Mouse (Mus musculus) CH12.LX (cell line): ENCODE measurements around the gene Npm1. TPM values are rescaled to one million over a fixed set of nuclear protein-coding genes. Genes with fewer than 3 reads are reported as not detected.

Source experiments
- DNase-seq: peaks from one replicate; pipeline ENCODE4 v3.0.0-alpha.2; 2013; ENCODE audit errors: extremely low read depth
- H3K27ac ChIP-seq: 2 replicates; pipeline ENCODE4 v1.5.1; 2012; ENCODE audit warnings: low read depth, mild to moderate bottlenecking, control low read depth, moderate library complexity; ENCODE audit not compliant: insufficient read depth
- H3K27me3 ChIP-seq: replicated peaks from 2 replicates; pipeline ENCODE3; 2012; ENCODE audit warnings: inconsistent platforms
- H3K36me3 ChIP-seq, 2 experiments: replicated peaks in 1 of 2; 2 replicates each; pipeline versions ENCODE3 to v1.6.1; 2012; ENCODE audit warnings: inconsistent platforms in 1 of 2, low read length in 1 of 2, mild to moderate bottlenecking in 1 of 2, mixed read lengths in 1 of 2, moderate library complexity in 1 of 2; ENCODE audit not compliant: control insufficient read depth in 1 of 2, insufficient read depth in 1 of 2
- H3K4me1 ChIP-seq, 2 experiments: 2 replicates each; pipeline ENCODE4 v1.6.1; 2012; ENCODE audit warnings: inconsistent platforms in 1 of 2, moderate library complexity in 1 of 2; ENCODE audit not compliant: insufficient read depth in 2 of 2, control insufficient read depth in 1 of 2
- H3K4me2 ChIP-seq: 2 replicates; pipeline ENCODE4 v1.6.1; 2012; ENCODE audit warnings: low read depth, mild to moderate bottlenecking, control low read depth; ENCODE audit not compliant: poor library complexity, insufficient read depth, severe bottlenecking
- H3K4me3 ChIP-seq, 3 experiments: fragments of 150-350 bp in 1 of 3; sonication (generic) in 1 of 3; replicated peaks in 1 of 3; 2 replicates each; pipeline versions ENCODE3 to v1.5.1; 2011 to 2012; ENCODE audit warnings: low read depth in 2 of 3, low read length in 2 of 3, mild to moderate bottlenecking in 2 of 3, moderate library complexity in 2 of 3, control low read depth in 1 of 3, improper control_type of control experiment in 1 of 3, inconsistent platforms in 1 of 3, mixed read lengths in 1 of 3; ENCODE audit not compliant: poor library complexity in 1 of 3
- H3K79me2 ChIP-seq: replicated peaks from 2 replicates; pipeline ENCODE4 v1.6.1; 2012; ENCODE audit warnings: mild to moderate bottlenecking, moderate library complexity; ENCODE audit not compliant: control insufficient read depth, poor library complexity, insufficient read depth, severe bottlenecking; ENCODE audit errors: extremely low read depth
- H3K9ac ChIP-seq: 2 replicates; pipeline ENCODE4 v1.6.1; 2012; ENCODE audit warnings: low read depth, mild to moderate bottlenecking, control low read depth, moderate library complexity; ENCODE audit not compliant: insufficient read depth
- H3K9me3 ChIP-seq: replicated peaks from 2 replicates; pipeline ENCODE3; 2012; ENCODE audit warnings: low read length, inconsistent platforms, mixed read lengths
- BHLHE40 ChIP-seq: IDR thresholded peaks from 2 replicates; pipeline ENCODE4 v1.6.1; 2011; ENCODE audit warnings: mild to moderate bottlenecking, low read depth, low read length, improper control_type of control experiment
- CHD1 ChIP-seq: IDR thresholded peaks from 2 replicates; pipeline ENCODE4 v1.6.1; 2012; ENCODE audit warnings: low read depth, low read length, improper control_type of control experiment, inconsistent platforms
- CHD2 ChIP-seq: IDR thresholded peaks from 2 replicates; pipeline ENCODE4 v1.6.1; 2011; ENCODE audit warnings: low read length, improper control_type of control experiment
- CTCF ChIP-seq, 2 experiments: IDR thresholded peaks in 1 of 2; conservative IDR thresholded peaks in 1 of 2; 2 replicates each; pipeline ENCODE4 v1.5.1; 2011 to 2012; ENCODE audit warnings: low read depth in 2 of 2, low read length in 2 of 2, improper control_type of control experiment in 1 of 2, inconsistent platforms in 1 of 2, mild to moderate bottlenecking in 1 of 2, moderate library complexity in 1 of 2
- E2F4 ChIP-seq: IDR thresholded peaks from 2 replicates; pipeline ENCODE4 v1.6.1; 2011; ENCODE audit warnings: low read depth, low read length, improper control_type of control experiment; ENCODE audit not compliant: insufficient replicate concordance
- EP300 ChIP-seq: IDR thresholded peaks from 2 replicates; pipeline ENCODE4 v1.6.1; 2011; ENCODE audit warnings: low read length, improper control_type of control experiment
- HCFC1 ChIP-seq: IDR thresholded peaks from 2 replicates; pipeline ENCODE4 v1.6.1; 2012; ENCODE audit warnings: low read depth, mild to moderate bottlenecking, inconsistent platforms, low read length, improper control_type of control experiment
- IRF4 ChIP-seq: IDR thresholded peaks from 2 replicates; pipeline ENCODE4 v1.6.1; 2014; ENCODE audit warnings: low read depth, mild to moderate bottlenecking, inconsistent platforms, low read length, improper control_type of control experiment
- JUN ChIP-seq: IDR thresholded peaks from 2 replicates; pipeline ENCODE4 v1.6.1; 2011; ENCODE audit warnings: low read depth, mild to moderate bottlenecking, low read length, improper control_type of control experiment, moderate library complexity; ENCODE audit not compliant: insufficient read depth
- JUND ChIP-seq: conservative IDR thresholded peaks from 2 replicates; pipeline ENCODE4 v1.6.1; 2011; ENCODE audit warnings: low read depth, low read length, improper control_type of control experiment
- KAT2A ChIP-seq: IDR thresholded peaks from 2 replicates; pipeline ENCODE4 v1.6.1; 2012; ENCODE audit warnings: low read length, improper control_type of control experiment, inconsistent platforms; ENCODE audit not compliant: insufficient replicate concordance
- MAFK ChIP-seq: IDR thresholded peaks from 2 replicates; pipeline ENCODE4 v1.6.1; 2011; ENCODE audit warnings: low read length, improper control_type of control experiment; ENCODE audit not compliant: insufficient replicate concordance
- MAX ChIP-seq: IDR thresholded peaks from 2 replicates; pipeline ENCODE4 v1.6.1; 2011; ENCODE audit warnings: low read length, improper control_type of control experiment
- MEF2A ChIP-seq: IDR thresholded peaks from 2 replicates; pipeline ENCODE4 v1.6.1; 2014; ENCODE audit warnings: low read depth, mild to moderate bottlenecking, inconsistent platforms, low read length, improper control_type of control experiment, borderline replicate concordance
- MXI1 ChIP-seq: IDR thresholded peaks from 2 replicates; pipeline ENCODE4 v1.6.1; 2011; ENCODE audit warnings: mild to moderate bottlenecking, low read depth, low read length, improper control_type of control experiment
- MYC ChIP-seq: IDR thresholded peaks from 2 replicates; pipeline ENCODE4 v1.6.1; 2011; ENCODE audit warnings: low read depth, mild to moderate bottlenecking, improper control_type of control experiment, low read length
- NELFE ChIP-seq: IDR thresholded peaks from 2 replicates; pipeline ENCODE4 v1.6.1; 2011; ENCODE audit warnings: low read depth, low read length, improper control_type of control experiment
- NRF1 ChIP-seq: IDR thresholded peaks from 2 replicates; pipeline ENCODE4 v1.6.1; 2014; ENCODE audit warnings: low read depth, mild to moderate bottlenecking, inconsistent platforms, low read length, improper control_type of control experiment, moderate library complexity
- PAX5 ChIP-seq: IDR thresholded peaks from 2 replicates; pipeline ENCODE4 v1.6.1; 2012; ENCODE audit warnings: low read length, inconsistent platforms, mixed read lengths
- POLR2A ChIP-seq: IDR thresholded peaks from 2 replicates; pipeline ENCODE4 v1.6.1; 2011; ENCODE audit warnings: low read depth, mild to moderate bottlenecking, improper control_type of control experiment, low read length
- POLR2AphosphoS2 ChIP-seq: IDR thresholded peaks from 2 replicates; pipeline ENCODE4 v1.6.1; 2011; ENCODE audit warnings: low read depth, low read length, improper control_type of control experiment
- RAD21 ChIP-seq: IDR thresholded peaks from 2 replicates; pipeline ENCODE4 v1.6.1; 2011; ENCODE audit warnings: low read depth, mild to moderate bottlenecking, low read length, improper control_type of control experiment, moderate library complexity
- RCOR1 ChIP-seq: conservative IDR thresholded peaks from 2 replicates; pipeline ENCODE4 v1.6.1; 2012; ENCODE audit warnings: low read depth, mild to moderate bottlenecking, inconsistent platforms, low read length, improper control_type of control experiment
- SIN3A ChIP-seq: IDR thresholded peaks from 2 replicates; pipeline ENCODE4 v1.6.1; 2012; ENCODE audit warnings: low read length, improper control_type of control experiment, inconsistent platforms
- SMC3 ChIP-seq: IDR thresholded peaks from 2 replicates; pipeline ENCODE4 v1.6.1; 2011; ENCODE audit warnings: low read depth, low read length, improper control_type of control experiment
- TBP ChIP-seq: conservative IDR thresholded peaks from 2 replicates; pipeline ENCODE4 v1.6.1; 2011; ENCODE audit warnings: low read depth, low read length, improper control_type of control experiment
- TCF12 ChIP-seq: IDR thresholded peaks from 2 replicates; pipeline ENCODE4 v1.6.1; 2014; ENCODE audit warnings: low read depth, mild to moderate bottlenecking, inconsistent platforms, low read length, improper control_type of control experiment
- UBTF ChIP-seq: IDR thresholded peaks from 2 replicates; pipeline ENCODE4 v1.6.1; 2012; ENCODE audit warnings: low read depth, mild to moderate bottlenecking, inconsistent platforms, low read length, improper control_type of control experiment, moderate library complexity
- USF2 ChIP-seq: conservative IDR thresholded peaks from 2 replicates; pipeline ENCODE4 v1.6.1; 2011; ENCODE audit warnings: low read depth, low read length, improper control_type of control experiment
- ZC3H11A ChIP-seq: IDR thresholded peaks from 2 replicates; pipeline ENCODE4 v1.6.1; 2012; ENCODE audit warnings: low read depth, mild to moderate bottlenecking, inconsistent platforms, low read length, improper control_type of control experiment
- ZKSCAN1 ChIP-seq: IDR thresholded peaks from 2 replicates; pipeline ENCODE4 v1.6.1; 2012; ENCODE audit warnings: low read depth, inconsistent platforms, low read length, improper control_type of control experiment, borderline replicate concordance
- ZMIZ1 ChIP-seq: IDR thresholded peaks from 2 replicates; pipeline ENCODE4 v1.6.1; 2012; ENCODE audit warnings: low read depth, mild to moderate bottlenecking, inconsistent platforms, low read length, improper control_type of control experiment
- ZNF384 ChIP-seq: IDR thresholded peaks from 2 replicates; pipeline ENCODE4 v1.6.1; 2012; ENCODE audit warnings: low read depth, low read length, improper control_type of control experiment, inconsistent platforms
- dilution Hi-C: fragments of 300-500 bp; cut with MboI; formaldehyde crosslinking; loops from 2 replicates; pipeline ENCODE4 v1.14.3; 2020; ENCODE audit warnings: low sequenced_read_pairs; ENCODE audit not compliant: extremely low pct_unique_long_range_greater_than_20kb, extremely low pct_ligation_motif_present
- in situ Hi-C: fragments of 300-500 bp; cut with MboI; formaldehyde crosslinking; loops from 3 replicates; pipeline ENCODE4 v1.14.3; 2019; ENCODE audit warnings: low sequenced_read_pairs, low pct_ligation_motif_present, low pct_unique_long_range_greater_than_20kb, mixed read lengths
- polyA plus RNA-seq: library from polyadenylated mRNA; unstranded; fragments of >175 nt; gene quantifications from 2 replicates; pipeline ENCODE4 v1.2.1, GENCODE M21; 2012; ENCODE audit warnings: low read depth; ENCODE audit not compliant: insufficient read length
- total RNA-seq, 2 experiments: library from RNA; depleted of rRNA; stranded (reverse); fragments of 300-350 nt in 1 of 2; fragments of >200 nt in 1 of 2; gene quantifications; 2 replicates each; pipeline ENCODE4 v1.2.3; 2012 to 2014

Gene Npm1
- total and polyA plus RNA-seq, 3 experiments, result 3,603 to 8,076 (median 6,953) TPM

DNA sequence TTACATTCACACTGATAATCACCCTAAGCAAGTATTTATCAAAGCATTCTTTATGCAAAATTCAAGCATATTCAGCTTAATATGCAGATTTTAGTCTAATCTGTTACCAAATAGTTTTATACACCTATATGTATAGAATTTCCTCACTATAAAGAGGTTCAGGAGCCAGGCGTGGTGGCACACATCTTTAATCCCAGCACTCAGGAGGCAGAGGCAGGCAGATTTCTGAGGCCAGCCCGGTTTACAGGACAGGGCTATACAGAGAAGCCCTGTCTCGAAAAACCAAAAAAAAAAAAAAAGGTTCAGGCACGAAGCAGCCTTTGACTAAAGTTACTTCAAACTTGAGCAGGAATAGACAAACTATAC lies 11.2 kb downstream of the Npm1 start:
- peaks cover 5 to 41% of the 10 kb centered on the region in 2 experiments; a peak in 2 of 4 replicates for H3K4me1 ChIP-seq
- no peak for DNase-seq
- no peak overlapping the region for H3K4me2 ChIP-seq
- H3K27ac ChIP-seq, result no peak overlapping the region
- in situ Hi-C loops (no loop called here), dilution Hi-C loops (no loop called here)
- TF ChIP-seq CHD2 (0 out of 2 replicates have a peak, but pooled peaks have one; percentile 31), JUND (no peak), NELFE (no peak)
- no peak overlapping the region for H3K4me3 ChIP-seq
- no peaks in the 10 kb centered on the region for H3K27me3 ChIP-seq
- H3K79me2 ChIP-seq, result peaks cover 20% of the 10 kb centered on the region
- H3K36me3 ChIP-seq, result peaks cover 48 to 80% of the 10 kb centered on the region in 2 experiments
- H3K9me3 ChIP-seq, result peaks cover 7% of the 10 kb centered on the region
- no peak overlapping the region for H3K9ac ChIP-seq

DNA sequence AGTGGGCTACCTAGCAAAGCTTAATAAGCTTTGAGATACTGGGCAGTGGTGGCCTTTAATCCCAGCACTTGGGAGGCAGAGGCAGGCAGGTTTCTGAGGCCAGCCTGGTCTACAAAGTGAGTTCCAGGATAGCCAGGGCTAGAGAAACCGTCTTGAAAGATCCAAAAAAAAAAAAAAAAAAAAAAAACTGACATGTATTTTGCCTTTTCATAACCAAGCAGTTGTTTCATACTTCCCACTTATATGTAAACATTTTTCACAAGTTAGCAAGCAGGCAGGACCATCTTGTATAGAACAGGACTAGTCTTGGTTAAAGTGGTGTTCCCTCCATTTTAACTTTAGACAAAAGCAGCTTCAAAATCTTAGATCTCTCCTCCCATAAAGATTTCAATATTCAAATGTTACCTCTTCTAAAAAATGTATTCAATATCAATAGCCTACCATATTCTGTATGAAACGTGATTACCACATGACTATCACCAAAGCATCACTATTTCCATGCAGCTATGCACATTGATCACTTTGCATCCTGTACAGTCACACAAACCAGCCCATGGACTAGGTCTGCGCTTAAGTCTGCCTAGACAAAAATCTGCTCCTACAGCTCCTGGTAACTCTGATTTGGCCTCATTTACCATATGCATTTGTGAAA lies 11.8 kb downstream of the Npm1 start:
- peaks cover 43 to 77% of the 10 kb centered on the region in 2 experiments for H3K36me3 ChIP-seq
- H3K4me3 ChIP-seq, result no peak overlapping the region
- H3K79me2 ChIP-seq, result peaks cover 15% of the 10 kb centered on the region
- H3K27me3 ChIP-seq, result no peaks in the 10 kb centered on the region
- no peak for DNase-seq
- dilution Hi-C loops (no loop called here), in situ Hi-C loops (no loop called here)
- peaks cover 7% of the 10 kb centered on the region for H3K9me3 ChIP-seq
- 0 out of 2 replicates have a peak overlapping the region, but pooled peaks have one; percentile 13 for H3K27ac ChIP-seq
- no peak overlapping the region for H3K9ac ChIP-seq
- peaks cover 8 to 36% of the 10 kb centered on the region in 2 experiments; a peak in 3 of 4 replicates for H3K4me1 ChIP-seq
- H3K4me2 ChIP-seq, result no peak overlapping the region
- TF ChIP-seq ZMIZ1 (peak; percentile 70; the same call in 1 of the 2 replicates), MXI1 (no peak), MAFK (no peak), BHLHE40 (peak; percentile 41; the same call in 1 of the 2 replicates), IRF4 (no peak), HCFC1 (no peak), TCF12 (no peak), PAX5 (no peak), SIN3A (peak; percentile 53; the same call in 1 of the 2 replicates), ZNF384 (peak; percentile 54; the same call in 1 of the 2 replicates), CHD1 (no peak), E2F4 (no peak), CTCF (conservative IDR thresholded peaks at IDR 0.05 in 1 of 2, IDR thresholded peaks at IDR 0.05 in 1 of 2; ENCODE audit: low read depth in 2 of 2, low read length in 2 of 2) (no peak), SMC3 (no peak), MEF2A (no peak), POLR2AphosphoS2 (peak; percentile 80), KAT2A (no peak), CHD2 (no peak; the same call in none of the 2 replicates), JUND (no peak), MYC (peak; percentile 15; the same call in 1 of the 2 replicates), NRF1 (no peak), USF2 (no peak), UBTF (no peak), JUN (no peak), ZKSCAN1 (no peak), POLR2A (peak; percentile 11; the same call in 1 of the 2 replicates), EP300 (no peak), ZC3H11A (no peak), MAX (no peak), RCOR1 (no peak), TBP (no peak), RAD21 (no peak)
